Mouse (Mus musculus) heart, embryonic 10.5 days (tissue): ENCODE measurements around the gene Polr1b. TPM values are rescaled to one million over a fixed set of nuclear protein-coding genes. Genes with fewer than 3 reads are reported as not detected.

Source experiments
- DNase-seq: peaks from one replicate; pipeline ENCODE4 v3.0.0-alpha.2; 2017; ENCODE audit warnings: low spot score
- H3K27ac ChIP-seq: fragments of 300-500 bp; sonication (generic); 2 replicates; pipeline ENCODE4 v1.5.1; 2016; ENCODE audit warnings: mild to moderate bottlenecking
- H3K27me3 ChIP-seq: fragments of 300-500 bp; sonication (generic); 2 replicates; pipeline ENCODE4 v1.6.1; 2016; ENCODE audit warnings: mild to moderate bottlenecking; ENCODE audit not compliant: poor library complexity, insufficient read depth, severe bottlenecking
- H3K36me3 ChIP-seq: fragments of 300-500 bp; sonication (generic); 2 replicates; pipeline ENCODE4 v1.6.1; 2016; ENCODE audit warnings: mild to moderate bottlenecking, moderate library complexity
- H3K4me1 ChIP-seq: fragments of 300-500 bp; sonication (generic); 2 replicates; pipeline ENCODE4 v1.6.1; 2016; ENCODE audit warnings: mild to moderate bottlenecking
- H3K4me3 ChIP-seq: fragments of 300-500 bp; sonication (generic); 2 replicates; pipeline ENCODE4 v1.5.1; 2016; ENCODE audit warnings: mild to moderate bottlenecking, moderate library complexity
- H3K9me3 ChIP-seq: fragments of 300-500 bp; sonication (generic); 2 replicates; pipeline ENCODE4 v1.6.1; 2016; ENCODE audit warnings: mild to moderate bottlenecking, moderate library complexity
- WGBS: fragments of 180-500 bp; shearing (Covaris S2); methylation state at CpG from one replicate; pipeline ENCODE4 v1.1.7; 2016; 5-methylcytosine and 5-hydroxymethylcytosine counted together
- polyA plus RNA-seq: library from polyadenylated mRNA; unstranded; fragments of >200 nt; fragmentation: Nextera tagmentation; extraction: Ambion mirVana; gene quantifications from 2 replicates; pipeline ENCODE4 v1.2.1, GENCODE M21; 2016

Polr1b gene
- polyA plus RNA-seq, 1 experiment from 2014 or later: 35.5 TPM

- no peaks in the 10 kb centered on the region for H3K27me3 ChIP-seq
- WGBS: 37% methylated on average over 18 of the region's 18 CpGs
- H3K4me3 ChIP-seq: peak overlapping the region; percentile 82
- DNase-seq: no peak
- no peaks in the 10 kb centered on the region for H3K9me3 ChIP-seq
- peak overlapping the region; percentile 93 for H3K27ac ChIP-seq
- H3K36me3 ChIP-seq: peaks cover 58% of the 10 kb centered on the region
- peaks cover 19% of the 10 kb centered on the region; the same call in 1 of the 2 replicates for H3K4me1 ChIP-seq
Measured at GRCm38 (mm10) chr2:129129987-129130545, 29.3 kb downstream of the Polr1b start.

- H3K4me3 ChIP-seq: peak overlapping the region; percentile 82
- H3K36me3 ChIP-seq: peaks cover 51% of the 10 kb centered on the region
Measured at GRCm38 (mm10) chr2:129130776-129131175, 30.0 kb downstream of the Polr1b start.

DNA sequence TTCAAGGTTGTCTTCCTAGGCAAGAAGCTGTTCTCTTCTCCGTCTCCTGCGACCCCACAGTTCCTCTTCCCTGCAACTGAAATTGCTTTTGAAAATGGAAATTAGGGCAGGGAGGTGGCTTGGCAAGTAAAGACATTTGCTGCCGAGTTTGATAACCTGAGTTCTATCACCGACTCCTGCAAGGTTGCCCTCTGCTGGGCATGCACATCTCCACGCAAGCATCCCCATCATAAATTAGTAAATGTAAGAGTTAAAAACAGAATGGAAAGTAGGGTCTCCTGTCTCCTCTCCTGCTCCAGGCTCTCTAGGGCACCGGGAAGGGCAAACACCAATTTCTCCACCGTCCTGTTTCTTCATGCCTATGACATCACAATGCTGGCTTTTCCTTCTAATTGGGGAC is 31.4 kb downstream of the Polr1b start:
- peaks cover 19% of the 10 kb centered on the region; the same call in 1 of the 2 replicates for H3K4me1 ChIP-seq
- 93% methylated on average over 7 of the region's 7 CpGs for WGBS
- H3K4me3 ChIP-seq: no peak overlapping the region
- DNase-seq: no peak
- H3K36me3 ChIP-seq: peaks cover 38% of the 10 kb centered on the region
- H3K9me3 ChIP-seq: no peaks in the 10 kb centered on the region
- H3K27ac ChIP-seq: no peak overlapping the region
- no peaks in the 10 kb centered on the region for H3K27me3 ChIP-seq

More at GRCm38 (mm10) chr2:129130776-129131175, 30.0 kb downstream of the Polr1b start:
- DNase-seq: no peak
- Histone ChIP-seq H3K27ac (peak overlapping the region; percentile 93; the same call in 1 of the 2 replicates), H3K9me3 (no peaks in the 10 kb centered on the region), H3K4me1 (peaks cover 19% of the 10 kb centered on the region; the same call in 1 of the 2 replicates), H3K27me3 (no peaks in the 10 kb centered on the region)
- 93% methylated on average over 2 of the region's 2 CpGs for WGBS

DNA sequence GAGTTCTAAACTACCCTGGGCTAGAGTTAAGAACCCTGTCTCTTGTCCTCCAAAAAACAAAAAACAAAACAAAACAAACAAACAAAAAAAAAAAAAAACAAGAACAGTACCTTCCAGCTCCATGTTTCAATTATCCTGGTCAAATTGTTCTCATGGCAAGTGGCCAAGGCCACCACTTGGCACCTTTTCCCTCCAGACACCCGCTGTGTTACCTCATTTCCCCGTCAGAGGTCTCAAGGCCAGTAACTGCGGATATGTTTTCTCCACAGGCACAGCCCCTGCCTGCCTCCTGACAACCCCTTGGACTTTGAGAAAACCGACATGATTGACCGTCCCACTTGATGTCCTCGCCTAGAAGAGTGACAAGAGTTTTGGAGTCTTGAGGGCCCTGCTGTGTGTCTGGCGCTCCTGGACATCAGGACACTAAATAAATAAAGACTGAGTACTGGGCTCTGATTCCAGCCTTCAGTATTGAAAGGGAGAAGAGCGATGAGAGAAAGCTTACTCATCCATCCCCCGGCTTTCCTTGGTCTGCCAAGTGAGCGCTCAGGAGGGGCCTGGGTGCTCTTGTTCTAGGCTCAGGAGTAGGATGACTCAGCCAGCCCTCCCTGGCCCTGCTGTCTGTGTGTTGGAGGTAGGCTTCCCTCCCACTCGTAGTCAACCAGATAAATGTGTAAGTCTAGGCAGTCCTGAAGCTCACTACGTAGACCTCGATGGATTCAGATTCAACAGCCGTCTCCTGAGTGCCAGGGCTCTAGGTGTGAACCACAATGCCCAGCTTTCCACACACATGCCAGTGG is 32.4 kb downstream of the Polr1b start:
- H3K27ac ChIP-seq: no peak overlapping the region
- H3K9me3 ChIP-seq: no peaks in the 10 kb centered on the region
- DNase-seq: no peak
- WGBS: 96% methylated on average over 14 of the region's 14 CpGs
- no peak overlapping the region for H3K4me3 ChIP-seq
- H3K27me3 ChIP-seq: no peaks in the 10 kb centered on the region
- H3K4me1 ChIP-seq: peaks cover 19% of the 10 kb centered on the region; the same call in 1 of the 2 replicates
- peaks cover 29% of the 10 kb centered on the region for H3K36me3 ChIP-seq

DNA sequence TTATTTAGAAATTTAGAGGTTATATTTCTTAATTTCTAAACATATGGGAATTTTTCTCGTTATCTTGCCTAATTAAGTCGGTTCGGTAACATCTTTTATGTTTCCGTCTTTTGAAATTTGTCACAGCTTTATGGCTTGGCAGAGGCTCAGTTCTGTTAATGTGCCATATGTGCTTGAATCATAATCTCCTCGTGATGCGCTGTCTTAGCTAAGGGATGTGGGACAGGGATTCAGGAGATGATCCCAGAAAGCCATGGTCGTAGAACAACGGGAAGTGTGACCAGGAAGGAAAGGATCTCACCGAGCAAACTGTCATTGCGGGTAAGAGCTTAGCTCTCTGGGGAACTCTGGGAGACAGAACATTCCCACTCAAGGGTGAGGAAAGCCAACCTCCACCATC is 39.1 kb downstream of the Polr1b start:
- H3K36me3 ChIP-seq: no peaks in the 10 kb centered on the region
- H3K4me3 ChIP-seq: no peak overlapping the region
- no peaks in the 10 kb centered on the region for H3K27me3 ChIP-seq
- no peak overlapping the region for H3K27ac ChIP-seq
- no peaks in the 10 kb centered on the region for H3K9me3 ChIP-seq
- no peak for DNase-seq
- 85% methylated on average over 10 of the region's 10 CpGs for WGBS
- H3K4me1 ChIP-seq: 0 out of 2 replicates have a peak, but pooled peaks cover 4% of the 10 kb centered on the region

GRCm38 (mm10) chr2:129148836-129149235 is 48.0 kb downstream of the Polr1b start:
- H3K27me3 ChIP-seq: no peaks in the 10 kb centered on the region
- no peaks in the 10 kb centered on the region for H3K9me3 ChIP-seq
- 61% methylated on average over 2 of the region's 2 CpGs for WGBS
- H3K36me3 ChIP-seq: no peaks in the 10 kb centered on the region
- no peaks in the 10 kb centered on the region for H3K4me1 ChIP-seq
- H3K4me3 ChIP-seq: no peak overlapping the region
- DNase-seq: no peak
- H3K27ac ChIP-seq: no peak overlapping the region

DNA sequence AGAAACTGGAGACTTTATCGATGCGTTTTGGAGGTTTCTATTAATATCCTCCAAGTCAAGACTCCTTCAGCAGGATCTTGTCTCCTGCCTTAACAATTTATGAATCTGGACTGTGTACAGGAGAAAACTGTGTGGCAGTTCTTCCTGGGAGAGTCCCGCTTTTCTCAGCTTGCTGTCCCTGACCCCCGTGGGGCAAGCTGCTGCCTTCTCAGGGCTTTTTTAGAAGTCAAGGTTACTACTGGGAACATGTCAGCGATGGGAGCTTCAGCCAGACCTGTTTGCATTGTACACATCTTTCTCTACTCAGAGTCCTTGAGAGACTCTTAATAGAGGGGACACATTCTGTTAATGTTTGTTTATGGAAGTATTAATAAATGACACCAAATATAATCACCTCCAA is 49.6 kb downstream of the Polr1b start:
- WGBS: 77% methylated on average over 5 of the region's 5 CpGs
- no peak for DNase-seq
- Histone ChIP-seq H3K4me3 (no peak overlapping the region), H3K9me3 (no peaks in the 10 kb centered on the region), H3K4me1 (no peaks in the 10 kb centered on the region), H3K36me3 (no peaks in the 10 kb centered on the region), H3K27me3 (no peaks in the 10 kb centered on the region), H3K27ac (no peak overlapping the region)

- no peaks in the 10 kb centered on the region for H3K4me1 ChIP-seq
- no peak overlapping the region for H3K27ac ChIP-seq
- H3K36me3 ChIP-seq: no peaks in the 10 kb centered on the region
- H3K9me3 ChIP-seq: no peaks in the 10 kb centered on the region
- H3K4me3 ChIP-seq: no peak overlapping the region
- H3K27me3 ChIP-seq: no peaks in the 10 kb centered on the region
- no peak for DNase-seq
- WGBS: 84% methylated on average over 9 of the region's 9 CpGs
Measured at GRCm38 (mm10) chr2:129151111-129151510, 50.3 kb downstream of the Polr1b start.

DNA sequence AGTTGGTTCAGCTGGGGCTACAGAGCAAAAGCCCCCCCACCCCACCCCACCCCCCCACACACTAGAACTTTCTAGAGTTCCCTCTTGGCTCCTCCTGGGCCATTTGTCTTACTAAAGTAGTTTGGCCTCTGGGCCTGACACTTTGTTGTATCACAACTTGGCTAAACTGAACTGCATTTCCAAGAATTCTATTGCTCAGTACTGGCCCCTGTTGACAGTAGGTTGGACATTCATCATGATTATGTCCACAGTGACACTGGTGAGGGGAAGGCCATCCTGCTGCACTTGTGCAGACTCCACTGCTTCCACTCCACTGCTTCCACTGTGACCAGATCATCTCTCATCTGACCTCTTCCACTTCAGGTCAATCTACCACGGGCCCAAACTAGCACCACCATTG is 52.0 kb downstream of the Polr1b start:
- Histone ChIP-seq H3K4me3 (no peak overlapping the region), H3K36me3 (no peaks in the 10 kb centered on the region), H3K4me1 (no peaks in the 10 kb centered on the region), H3K27ac (no peak overlapping the region), H3K27me3 (no peaks in the 10 kb centered on the region), H3K9me3 (no peaks in the 10 kb centered on the region)
- 74% methylated on average over 1 of the region's 1 CpGs for WGBS
- no peak for DNase-seq

DNA sequence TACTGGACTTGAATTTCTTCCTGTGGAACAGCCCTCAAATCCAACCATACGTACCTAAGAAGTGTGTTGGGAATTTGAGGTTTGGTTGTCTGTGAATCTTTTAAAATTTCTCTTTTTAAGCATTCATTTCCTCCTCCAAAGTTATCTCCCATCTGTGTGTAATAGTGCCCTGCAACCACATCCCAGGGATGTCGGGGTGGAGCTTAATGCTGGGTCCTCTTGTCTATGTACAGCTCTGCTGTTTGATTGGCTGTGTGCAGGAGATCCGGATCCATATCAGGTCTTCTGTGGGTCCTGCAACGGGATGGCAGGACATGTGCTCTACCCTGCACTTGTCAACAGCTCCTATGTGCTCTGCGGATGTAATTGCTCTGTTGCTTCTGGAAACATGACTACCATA is 64.0 kb downstream of the Polr1b start:
- Histone ChIP-seq H3K9me3 (no peaks in the 10 kb centered on the region), H3K4me3 (no peak overlapping the region), H3K27ac (no peak overlapping the region), H3K36me3 (no peaks in the 10 kb centered on the region), H3K27me3 (no peaks in the 10 kb centered on the region), H3K4me1 (peaks cover 12% of the 10 kb centered on the region; the same call in 1 of the 2 replicates)
- WGBS: 70% methylated on average over 5 of the region's 5 CpGs
- peak; percentile 42 for DNase-seq

DNA sequence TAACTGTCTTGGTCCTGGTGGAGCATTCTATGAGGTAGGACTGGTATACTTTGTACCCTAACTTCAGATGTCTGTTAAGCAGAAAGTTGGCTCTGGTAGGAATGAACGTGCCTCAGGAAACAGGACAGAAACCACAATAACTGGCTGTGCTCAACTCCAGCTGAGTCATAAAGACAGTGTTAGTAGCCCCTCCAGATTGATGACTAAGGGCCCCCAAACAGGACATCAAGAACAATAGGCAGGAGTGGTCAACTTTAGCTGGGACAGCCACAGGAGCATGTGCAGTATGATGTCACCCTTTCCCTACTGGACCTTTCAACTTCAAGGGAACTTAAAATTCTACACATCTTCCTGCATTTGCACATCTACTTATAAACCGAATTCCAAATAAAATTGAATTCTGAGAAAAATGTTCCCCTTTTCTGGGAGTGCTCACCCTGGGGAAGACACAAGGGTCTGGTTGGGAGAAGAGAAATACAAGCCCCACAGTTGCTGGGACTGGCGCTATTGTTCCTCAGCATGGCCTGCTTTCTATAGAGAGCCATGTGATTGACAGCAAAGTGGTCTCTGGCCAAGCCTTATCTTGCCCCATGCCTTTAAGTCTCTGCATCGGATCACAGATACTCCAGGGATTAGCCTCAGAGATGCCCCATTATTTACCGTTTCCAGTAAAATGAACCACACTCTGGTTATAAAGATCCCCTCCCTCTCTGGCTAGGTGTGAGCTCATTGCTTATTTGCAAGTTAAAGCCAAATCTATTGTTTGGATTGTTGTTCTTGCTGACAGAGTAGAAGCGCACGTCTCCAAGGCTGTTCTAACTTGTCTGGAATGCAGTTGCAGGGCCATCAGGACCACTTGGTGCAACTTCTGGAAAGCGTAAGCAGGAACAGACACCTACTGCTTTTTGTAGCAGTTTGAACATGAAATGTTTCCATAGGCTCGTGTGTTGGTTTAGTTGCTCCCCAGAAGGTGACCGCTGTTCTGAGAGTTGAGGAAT is 66.0 kb downstream of the Polr1b start:
- Histone ChIP-seq H3K27ac (no peak overlapping the region), H3K9me3 (no peaks in the 10 kb centered on the region), H3K36me3 (no peaks in the 10 kb centered on the region), H3K4me3 (no peak overlapping the region), H3K27me3 (no peaks in the 10 kb centered on the region), H3K4me1 (peaks cover 12% of the 10 kb centered on the region; the same call in 1 of the 2 replicates)
- DNase-seq: peak; percentile 71
- 42% methylated on average over 10 of the region's 10 CpGs for WGBS

- Histone ChIP-seq H3K9me3 (0 out of 2 replicates have a peak, but pooled peaks cover 2% of the 10 kb centered on the region), H3K4me3 (peak overlapping the region; percentile 8; the same call in 1 of the 2 replicates), H3K4me1 (no peaks in the 10 kb centered on the region), H3K27ac (no peak overlapping the region), H3K27me3 (no peaks in the 10 kb centered on the region), H3K36me3 (no peaks in the 10 kb centered on the region)
- no peak for DNase-seq
- 44% methylated on average over 10 of the region's 10 CpGs for WGBS
Measured at GRCm38 (mm10) chr2:129173386-129173785, 72.6 kb downstream of the Polr1b start.
